Mouse (Mus musculus) MEL (cell line): ENCODE results near the gene Oat. TPM values are rescaled to one million over a fixed set of nuclear protein-coding genes. Genes with fewer than 3 reads are reported as not detected.

Source experiments
- DNase-seq: peaks from one replicate; pipeline ENCODE4 v3.0.0; 2011; ENCODE audit warnings: low read depth, low spot score
- H3K27ac ChIP-seq: 2 replicates; pipeline ENCODE4 v1.5.1; 2012; ENCODE audit warnings: low read depth, mild to moderate bottlenecking, control low read depth, low read length, moderate library complexity; ENCODE audit not compliant: control insufficient read depth
- H3K27me3 ChIP-seq, 2 experiments: fragments of 150-350 bp in 1 of 2; sonication (generic) in 1 of 2; 2 replicates each; pipeline ENCODE4 v1.6.1; 2012; ENCODE audit warnings: low read length in 2 of 2, mild to moderate bottlenecking in 2 of 2, improper control_type of control experiment in 1 of 2, moderate library complexity in 1 of 2; ENCODE audit not compliant: insufficient read depth in 2 of 2, control insufficient read depth in 1 of 2
- H3K36me3 ChIP-seq, 2 experiments: 2 replicates each; pipeline ENCODE4 v1.6.1; 2012 to 2014; ENCODE audit warnings: low read length in 2 of 2, improper control_type of control experiment in 1 of 2, inconsistent platforms in 1 of 2, mild to moderate bottlenecking in 1 of 2; ENCODE audit not compliant: insufficient read depth in 2 of 2, control insufficient read depth in 1 of 2
- H3K4me1 ChIP-seq, 2 experiments: fragments of 150-350 bp in 1 of 2; sonication (generic) in 1 of 2; 2 replicates each; pipeline ENCODE4 v1.6.1; 2012; ENCODE audit warnings: low read length in 2 of 2, improper control_type of control experiment in 1 of 2, mild to moderate bottlenecking in 1 of 2; ENCODE audit not compliant: insufficient read depth in 2 of 2, control insufficient read depth in 1 of 2
- H3K4me3 ChIP-seq, 2 experiments: fragments of 150-350 bp in 1 of 2; sonication (generic) in 1 of 2; 2 replicates each; pipeline ENCODE4 v1.5.1; 2012; ENCODE audit warnings: low read depth in 2 of 2, low read length in 2 of 2, mild to moderate bottlenecking in 2 of 2, moderate library complexity in 2 of 2, control low read depth in 1 of 2, improper control_type of control experiment in 1 of 2; ENCODE audit not compliant: control insufficient read depth in 1 of 2, insufficient read depth in 1 of 2
- H3K79me2 ChIP-seq: 2 replicates; pipeline ENCODE4 v1.6.1; 2012; ENCODE audit warnings: mild to moderate bottlenecking, low read length, moderate library complexity; ENCODE audit not compliant: control insufficient read depth, poor library complexity, insufficient read depth
- H3K9ac ChIP-seq: 2 replicates; pipeline ENCODE4 v1.6.1; 2012; ENCODE audit warnings: low read depth, mild to moderate bottlenecking, control low read depth, low read length, moderate library complexity; ENCODE audit not compliant: control insufficient read depth, poor library complexity, severe bottlenecking
- H3K9me3 ChIP-seq: fragments of 150-350 bp; sonication (generic); replicated peaks from 2 replicates; pipeline ENCODE4 v1.6.1; 2012; ENCODE audit warnings: mild to moderate bottlenecking, low read length, improper control_type of control experiment, moderate library complexity; ENCODE audit not compliant: insufficient read depth
- CHD1 ChIP-seq: IDR thresholded peaks from 2 replicates; pipeline ENCODE4 v1.6.1; 2012; ENCODE audit warnings: low read depth, mild to moderate bottlenecking, inconsistent platforms, low read length, improper control_type of control experiment
- CTCF ChIP-seq, 3 experiments: IDR thresholded peaks in 2 of 3; conservative IDR thresholded peaks in 1 of 3; 2 replicates each; pipeline ENCODE4 v1.5.1; 2011 to 2012; ENCODE audit warnings: low read length in 3 of 3, low read depth in 2 of 3, mild to moderate bottlenecking in 2 of 3, improper control_type of control experiment in 1 of 3, inconsistent platforms in 1 of 3, mixed read lengths in 1 of 3, moderate library complexity in 1 of 3; ENCODE audit not compliant: control insufficient read depth in 1 of 3, insufficient read depth in 1 of 3, poor library complexity in 1 of 3, severe bottlenecking in 1 of 3
- ELF1 ChIP-seq: IDR thresholded peaks from 2 replicates; pipeline ENCODE4 v1.6.1; 2014; ENCODE audit warnings: low read depth, mild to moderate bottlenecking, inconsistent platforms, low read length, improper control_type of control experiment, moderate library complexity
- EP300 ChIP-seq, 2 experiments: IDR thresholded peaks; 2 replicates each; pipeline ENCODE4 v1.6.1; 2011; ENCODE audit warnings: improper control_type of control experiment in 2 of 2, low read length in 2 of 2, low read depth in 1 of 2, mild to moderate bottlenecking in 1 of 2
- ETS1 ChIP-seq: IDR thresholded peaks from 2 replicates; pipeline ENCODE4 v1.6.1; 2012; ENCODE audit warnings: low read depth, mild to moderate bottlenecking, inconsistent platforms, low read length, improper control_type of control experiment, moderate library complexity
- GATA1 ChIP-seq: IDR thresholded peaks from 2 replicates; pipeline ENCODE4 v1.6.1; 2011; ENCODE audit warnings: low read depth, low read length, improper control_type of control experiment
- JUND ChIP-seq: IDR thresholded peaks from 2 replicates; pipeline ENCODE4 v1.6.1; 2011; ENCODE audit warnings: low read depth, mild to moderate bottlenecking, improper control_type of control experiment, low read length
- KAT2A ChIP-seq: conservative IDR thresholded peaks from 2 replicates; pipeline ENCODE4 v1.6.1; 2012; ENCODE audit warnings: low read depth, low read length, improper control_type of control experiment, inconsistent platforms
- MAX ChIP-seq: IDR thresholded peaks from 2 replicates; pipeline ENCODE4 v1.6.1; 2011; ENCODE audit warnings: low read length, improper control_type of control experiment
- MEF2A ChIP-seq: IDR thresholded peaks from 2 replicates; pipeline ENCODE4 v1.6.1; 2014; ENCODE audit warnings: low read depth, mild to moderate bottlenecking, inconsistent platforms, low read length, improper control_type of control experiment; ENCODE audit not compliant: poor library complexity, insufficient replicate concordance, severe bottlenecking; ENCODE audit errors: extremely low read depth
- MXI1 ChIP-seq: IDR thresholded peaks from 2 replicates; pipeline ENCODE4 v1.6.1; 2011; ENCODE audit warnings: mild to moderate bottlenecking, low read depth, low read length, improper control_type of control experiment
- MYB ChIP-seq: IDR thresholded peaks from 2 replicates; pipeline ENCODE4 v1.6.1; 2011; ENCODE audit warnings: mild to moderate bottlenecking, low read depth, low read length, improper control_type of control experiment
- MYC ChIP-seq: IDR thresholded peaks from 2 replicates; pipeline ENCODE4 v1.6.1; 2011; ENCODE audit warnings: low read depth, mild to moderate bottlenecking, low read length, improper control_type of control experiment, moderate library complexity
- NELFE ChIP-seq: IDR thresholded peaks from 2 replicates; pipeline ENCODE4 v1.6.1; 2011; ENCODE audit warnings: low read depth, low read length, improper control_type of control experiment
- NRF1 ChIP-seq: IDR thresholded peaks from 2 replicates; pipeline ENCODE4 v1.6.1; 2014; ENCODE audit warnings: low read depth, mild to moderate bottlenecking, inconsistent platforms, low read length, improper control_type of control experiment, moderate library complexity; ENCODE audit not compliant: poor library complexity, insufficient read depth, severe bottlenecking
- POLR2A ChIP-seq, 2 experiments: IDR thresholded peaks; 2 replicates each; pipeline ENCODE4 v1.6.1; 2011 to 2012; ENCODE audit warnings: low read length in 2 of 2, mild to moderate bottlenecking in 2 of 2, control low read depth in 1 of 2, improper control_type of control experiment in 1 of 2, low read depth in 1 of 2, moderate library complexity in 1 of 2; ENCODE audit not compliant: control insufficient read depth in 1 of 2, insufficient read depth in 1 of 2, poor library complexity in 1 of 2
- POLR2AphosphoS2 ChIP-seq: IDR thresholded peaks from 2 replicates; pipeline ENCODE4 v1.6.1; 2011; ENCODE audit warnings: low read length, improper control_type of control experiment
- SIN3A ChIP-seq: IDR thresholded peaks from 2 replicates; pipeline ENCODE4 v1.6.1; 2012; ENCODE audit warnings: low read length, improper control_type of control experiment, inconsistent platforms
- SMC3 ChIP-seq: IDR thresholded peaks from 2 replicates; pipeline ENCODE4 v1.6.1; 2011; ENCODE audit warnings: low read depth, low read length, improper control_type of control experiment
- TAL1 ChIP-seq: IDR thresholded peaks from 2 replicates; pipeline ENCODE4 v1.6.1; 2012; ENCODE audit warnings: mild to moderate bottlenecking, inconsistent platforms, low read length, moderate library complexity, mixed read lengths
- TBP ChIP-seq: IDR thresholded peaks from 2 replicates; pipeline ENCODE4 v1.8.0; 2011; ENCODE audit warnings: low read depth, low read length, improper control_type of control experiment
- TCF12 ChIP-seq: IDR thresholded peaks from 2 replicates; pipeline ENCODE4 v1.6.1; 2014; ENCODE audit warnings: low read depth, mild to moderate bottlenecking, inconsistent platforms, low read length, improper control_type of control experiment, moderate library complexity
- UBTF ChIP-seq: IDR thresholded peaks from 2 replicates; pipeline ENCODE4 v1.6.1; 2012; ENCODE audit warnings: low read depth, mild to moderate bottlenecking, inconsistent platforms, low read length, improper control_type of control experiment, moderate library complexity, borderline replicate concordance; ENCODE audit not compliant: insufficient read depth
- USF1 ChIP-seq: IDR thresholded peaks from 2 replicates; pipeline ENCODE4 v1.6.1; 2014; ENCODE audit warnings: low read depth, mild to moderate bottlenecking, inconsistent platforms, low read length, improper control_type of control experiment, moderate library complexity
- USF2 ChIP-seq, 2 experiments: IDR thresholded peaks; 2 replicates each; pipeline ENCODE4 v1.6.1; 2011 to 2012; ENCODE audit warnings: improper control_type of control experiment in 2 of 2, low read length in 2 of 2, borderline replicate concordance in 1 of 2, inconsistent platforms in 1 of 2, low read depth in 1 of 2, mild to moderate bottlenecking in 1 of 2; ENCODE audit not compliant: insufficient read depth in 1 of 2
- ZMIZ1 ChIP-seq: IDR thresholded peaks from 2 replicates; pipeline ENCODE4 v1.6.1; 2012; ENCODE audit warnings: low read depth, mild to moderate bottlenecking, inconsistent platforms, low read length, improper control_type of control experiment, moderate library complexity
- ZNF384 ChIP-seq: IDR thresholded peaks from 2 replicates; pipeline ENCODE4 v1.6.1; 2012; ENCODE audit warnings: low read depth, mild to moderate bottlenecking, inconsistent platforms, low read length, improper control_type of control experiment
- polyA plus RNA-seq, 2 experiments: library from polyadenylated mRNA; stranded (reverse) in 1 of 2; unstranded in 1 of 2; fragments of >175 nt in 1 of 2; fragments of >200 nt in 1 of 2; gene quantifications; 2 replicates each; pipeline versions ENCODE4 v1.2.1 to v1.2.4; 2012; ENCODE audit warnings: low replicate concordance in 2 of 2, low read depth in 1 of 2; ENCODE audit not compliant: insufficient read length in 2 of 2, insufficient read depth in 1 of 2, missing spikeins in 1 of 2
- total RNA-seq: library from RNA; depleted of rRNA; stranded (reverse); fragments of 300-350 nt; gene quantifications from 2 replicates; pipeline ENCODE4 v1.2.3, GENCODE M21; 2012

The Oat gene
- total and polyA plus RNA-seq, 3 experiments, result 190 to 226 (median 209) TPM

GRCm38 (mm10) chr7:132513419-132513982 lies 62.7 kb downstream of the Oat start:
- peak; percentile 84 for TF ChIP-seq ZNF384
- TF ChIP-seq USF2 (IDR thresholded peaks at IDR 0.05; ENCODE audit: borderline replicate concordance in 1 of 2, insufficient read depth in 1 of 2, low read depth in 1 of 2, low read length in 2 of 2), result no peak
- no peak for TF ChIP-seq MYC
- TF ChIP-seq POLR2AphosphoS2, result no peak
- 0 out of 2 replicates have a peak, but pooled peaks have one; percentile 12 for TF ChIP-seq SIN3A
- no peak for TF ChIP-seq MYB
- no peak for TF ChIP-seq ELF1
- no peak for TF ChIP-seq SMC3
- TF ChIP-seq EP300 (IDR thresholded peaks at IDR 0.05; ENCODE audit: low read depth in 1 of 2, low read length in 2 of 2), result peak in 1 of 2 experiments; percentile 40; a peak in 1 of 4 replicates
- no peak for TF ChIP-seq MEF2A
- TF ChIP-seq NRF1, result no peak
- no peak for TF ChIP-seq TBP
- no peak; the same call in 1 of the 2 replicates for TF ChIP-seq MAX
- TF ChIP-seq POLR2A (IDR thresholded peaks at IDR 0.05; ENCODE audit: control insufficient read depth in 1 of 2, insufficient read depth in 1 of 2, low read depth in 1 of 2, low read length in 2 of 2, poor library complexity in 1 of 2), result no peak
- no peak for TF ChIP-seq TAL1
- peak; percentile 45; the same call in 1 of the 2 replicates for TF ChIP-seq ETS1
- no peak for TF ChIP-seq KAT2A
- no peak for TF ChIP-seq ZMIZ1
- no peak for TF ChIP-seq UBTF
- 0 out of 2 replicates have a peak, but pooled peaks have one; percentile 76 for TF ChIP-seq JUND
- peak; percentile 19; the same call in 1 of the 2 replicates for TF ChIP-seq GATA1
- TF ChIP-seq CHD1, result no peak
- no peak for TF ChIP-seq MXI1
- TF ChIP-seq CTCF (IDR thresholded peaks at IDR 0.05 in 2 of 3, conservative IDR thresholded peaks at IDR 0.05 in 1 of 3; ENCODE audit: control insufficient read depth in 1 of 3, insufficient read depth in 1 of 3, low read depth in 2 of 3, low read length in 3 of 3, poor library complexity in 1 of 3, severe bottlenecking in 1 of 3), result no peak
- TF ChIP-seq NELFE, result no peak
- no peak for TF ChIP-seq USF1
- no peak for TF ChIP-seq TCF12
- TF ChIP-seq, all 39 proteins: peak for 6
- peak; percentile 68 for DNase-seq
- Histone ChIP-seq H3K27ac (peak overlapping the region; percentile 56), H3K4me3 (peak overlapping the region in 1 of 2 experiments; percentile 15; a peak in 2 of 4 replicates), H3K36me3 (peaks cover 0 to 8% of the 10 kb centered on the region in 2 experiments; a peak in 2 of 4 replicates), H3K4me1 (peaks cover 0 to 14% of the 10 kb centered on the region in 2 experiments; a peak in 2 of 4 replicates), H3K9ac (peak overlapping the region; percentile 25), H3K27me3 (no peaks in the 10 kb centered on the region), H3K9me3 (no peaks in the 10 kb centered on the region), H3K79me2 (no peaks in the 10 kb centered on the region)
